Mouse (Mus musculus) small intestine, adult 2 months (tissue): ENCODE measurements around the gene Crnkl1.

Experiments used
- CTCF ChIP-seq: fragments of 200-500 bp; IDR thresholded peaks from 2 replicates; pipeline ENCODE4 v1.5.1; 2012; ENCODE audit warnings: low read depth, mild to moderate bottlenecking, control low read depth, inconsistent platforms, low read length, moderate library complexity, mixed read lengths; ENCODE audit not compliant: insufficient replicate concordance, insufficient read length; ENCODE audit errors: extremely low read depth
- POLR2A ChIP-seq: fragments of 200-500 bp; IDR thresholded peaks from 2 replicates; pipeline ENCODE4 v1.6.1; 2012; ENCODE audit warnings: low read depth, mild to moderate bottlenecking, control low read depth, inconsistent platforms, low read length, moderate library complexity

DNA sequence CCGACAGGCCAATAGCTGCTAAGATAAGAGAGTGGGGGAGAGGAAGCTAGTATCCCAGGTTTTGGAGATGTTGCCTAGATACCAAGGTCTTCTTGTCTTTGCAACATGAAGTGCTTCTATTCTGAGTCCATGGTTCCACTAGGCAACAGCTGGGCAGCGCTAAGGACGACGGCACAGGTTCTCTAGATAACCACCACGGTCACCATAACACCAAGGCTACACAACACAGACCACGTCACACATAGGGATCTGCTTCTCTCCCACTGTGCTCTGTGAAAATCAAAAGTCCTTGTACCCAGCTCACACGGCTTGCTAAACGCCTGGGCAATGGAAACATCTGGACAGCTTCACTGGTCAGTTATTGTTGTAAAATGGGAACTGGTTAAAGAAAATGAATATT lies 2.2 kb upstream of the Crnkl1 start:
- TF ChIP-seq CTCF: no peak
- TF ChIP-seq POLR2A: no peak
